Mouse (Mus musculus): Measurements from ENCODE around the gene Cyp26c1. TPM values are rescaled to one million over a fixed set of nuclear protein-coding genes. Genes with fewer than 3 reads are reported as not detected.

Cyp26c1 gene
- polyA plus RNA-seq, 1 experiment from 2014 or later, result 2.0 TPM

GRCm38 (mm10) chr19:37686941-37687850, 1.8 kb downstream of the Cyp26c1 start:
- Histone ChIP-seq H3K4me3 (replicated peaks) (peak overlapping the region; percentile 21), H3K9me3 (replicated peaks) (no peaks in the 10 kb centered on the region), H3K27ac (replicated peaks) (no peak overlapping the region), H3K9ac (no peak overlapping the region), H3K4me2 (replicated peaks) (peak overlapping the region; percentile 31; the same call in 1 of the 2 replicates), H3K36me3 (no peaks in the 10 kb centered on the region), H3K27me3 (peaks cover 95% of the 10 kb centered on the region), H3K4me1 (peaks cover 29% of the 10 kb centered on the region)
- 4% methylated on average over 62 of the region's 62 CpGs for WGBS
- ATAC-seq (ENCODE audit: insufficient number of reproducible peaks, low FRiP score, low TSS enrichment, low read depth), result 0 out of 2 replicates have a peak, but pooled peaks have one; percentile 21

GRCm38 (mm10) chr19:37689478-37689877, 4.1 kb downstream of the Cyp26c1 start:
- Histone ChIP-seq H3K4me2 (replicated peaks) (no peak overlapping the region), H3K9me3 (replicated peaks) (no peaks in the 10 kb centered on the region), H3K27ac (replicated peaks) (no peak overlapping the region), H3K36me3 (no peaks in the 10 kb centered on the region), H3K27me3 (peaks cover 100% of the 10 kb centered on the region), H3K4me1 (peaks cover 33% of the 10 kb centered on the region), H3K9ac (no peak overlapping the region), H3K4me3 (replicated peaks) (no peak overlapping the region)
- 37% methylated on average over 5 of the region's 5 CpGs for WGBS
- ATAC-seq (ENCODE audit: insufficient number of reproducible peaks, low FRiP score, low TSS enrichment, low read depth), result no peak

GRCm38 (mm10) chr19:37690716-37691115, 5.3 kb downstream of the Cyp26c1 start:
- Histone ChIP-seq H3K27ac (replicated peaks) (no peak overlapping the region), H3K36me3 (no peaks in the 10 kb centered on the region), H3K27me3 (peaks cover 100% of the 10 kb centered on the region), H3K4me1 (peaks cover 30% of the 10 kb centered on the region), H3K9me3 (replicated peaks) (no peaks in the 10 kb centered on the region), H3K4me2 (replicated peaks) (peak overlapping the region; percentile 31), H3K9ac (no peak overlapping the region), H3K4me3 (replicated peaks) (peak overlapping the region; percentile 8; the same call in 1 of the 2 replicates)
- ATAC-seq (ENCODE audit: insufficient number of reproducible peaks, low FRiP score, low TSS enrichment, low read depth), result no peak
- WGBS, result 7% methylated on average over 29 of the region's 29 CpGs

GRCm38 (mm10) chr19:37692879-37693278, 7.5 kb downstream of the Cyp26c1 start:
- Histone ChIP-seq H3K9ac (no peak overlapping the region), H3K27me3 (peaks cover 100% of the 10 kb centered on the region), H3K9me3 (replicated peaks) (no peaks in the 10 kb centered on the region), H3K4me2 (replicated peaks) (peak overlapping the region; percentile 57), H3K36me3 (no peaks in the 10 kb centered on the region), H3K27ac (replicated peaks) (no peak overlapping the region), H3K4me1 (peaks cover 35% of the 10 kb centered on the region), H3K4me3 (replicated peaks) (peak overlapping the region; percentile 35)
- ATAC-seq (ENCODE audit: insufficient number of reproducible peaks, low FRiP score, low TSS enrichment, low read depth), result no peak
- under 1% methylated on average over 40 of the region's 40 CpGs for WGBS

- Histone ChIP-seq H3K9ac (no peak overlapping the region), H3K9me3 (replicated peaks) (no peaks in the 10 kb centered on the region), H3K4me2 (replicated peaks) (no peak overlapping the region), H3K27ac (replicated peaks) (no peak overlapping the region), H3K4me3 (replicated peaks) (no peak overlapping the region), H3K27me3 (peaks cover 100% of the 10 kb centered on the region), H3K4me1 (peaks cover 49% of the 10 kb centered on the region), H3K36me3 (no peaks in the 10 kb centered on the region)
- WGBS, result 35% methylated on average over 13 of the region's 13 CpGs
- ATAC-seq (ENCODE audit: insufficient number of reproducible peaks, low FRiP score, low TSS enrichment, low read depth), result no peak
Measured at GRCm38 (mm10) chr19:37695146-37695545, 9.8 kb downstream of the Cyp26c1 start.

- Histone ChIP-seq H3K27ac (replicated peaks) (no peak overlapping the region), H3K4me1 (peaks cover 43% of the 10 kb centered on the region), H3K4me3 (replicated peaks) (peak overlapping the region; percentile 24), H3K9me3 (replicated peaks) (no peaks in the 10 kb centered on the region), H3K9ac (no peak overlapping the region), H3K36me3 (no peaks in the 10 kb centered on the region), H3K27me3 (peaks cover 100% of the 10 kb centered on the region), H3K4me2 (replicated peaks) (peak overlapping the region; percentile 59)
- WGBS, result 3% methylated on average over 42 of the region's 42 CpGs
- no peak for ATAC-seq (ENCODE audit: insufficient number of reproducible peaks, low FRiP score, low TSS enrichment, low read depth)
Measured at GRCm38 (mm10) chr19:37695762-37696602, 10.6 kb downstream of the Cyp26c1 start.

- no peaks in the 10 kb centered on the region for H3K9me3 ChIP-seq (replicated peaks)
- H3K4me3 ChIP-seq (replicated peaks), result peak overlapping the region; percentile 41
- peak overlapping the region; percentile 59 for H3K4me2 ChIP-seq (replicated peaks)
- H3K36me3 ChIP-seq, result no peaks in the 10 kb centered on the region
- no peak overlapping the region for H3K9ac ChIP-seq
- H3K27me3 ChIP-seq, result peaks cover 98% of the 10 kb centered on the region
- H3K4me1 ChIP-seq, result peaks cover 43% of the 10 kb centered on the region
- H3K27ac ChIP-seq (replicated peaks), result no peak overlapping the region
- WGBS, result 2% methylated on average over 22 of the region's 22 CpGs
- ATAC-seq (ENCODE audit: insufficient number of reproducible peaks, low FRiP score, low TSS enrichment, low read depth), result no peak
Measured at GRCm38 (mm10) chr19:37696603-37697334, 11.4 kb downstream of the Cyp26c1 start.

GRCm38 (mm10) chr19:37697335-37697636, 11.9 kb downstream of the Cyp26c1 start:
- H3K9ac ChIP-seq, result no peak overlapping the region
- H3K27me3 ChIP-seq, result peaks cover 98% of the 10 kb centered on the region
- H3K4me1 ChIP-seq, result peaks cover 43% of the 10 kb centered on the region
- H3K4me2 ChIP-seq (replicated peaks), result peak overlapping the region; percentile 59
- WGBS, result 0% methylated on average over 18 of the region's 18 CpGs
- peak overlapping the region; percentile 41 for H3K4me3 ChIP-seq (replicated peaks)
- no peaks in the 10 kb centered on the region for H3K9me3 ChIP-seq (replicated peaks)
- no peak for ATAC-seq (ENCODE audit: insufficient number of reproducible peaks, low FRiP score, low TSS enrichment, low read depth)
- no peaks in the 10 kb centered on the region for H3K36me3 ChIP-seq
- H3K27ac ChIP-seq (replicated peaks), result no peak overlapping the region

- peak within 1 kb of the TSS; percentile 59 for H3K4me2 ChIP-seq (replicated peaks)
- peaks cover 40% of the 10 kb centered on the region for H3K4me1 ChIP-seq
- no peak for ATAC-seq (ENCODE audit: insufficient number of reproducible peaks, low FRiP score, low TSS enrichment, low read depth)
- no peaks in the 10 kb centered on the region for H3K9me3 ChIP-seq (replicated peaks)
- H3K9ac ChIP-seq, result no peak within 1 kb of the TSS
- H3K27me3 ChIP-seq, result peaks cover 97% of the 10 kb centered on the region
- H3K27ac ChIP-seq (replicated peaks), result no peak within 1 kb of the TSS
- H3K4me3 ChIP-seq (replicated peaks), result peak within 1 kb of the TSS; percentile 41
- WGBS, result under 1% methylated on average over 51 of the region's 51 CpGs
- no peaks in the 10 kb centered on the region for H3K36me3 ChIP-seq
Measured at GRCm38 (mm10) chr19:37697651-37698272, 12.4 kb downstream of the Cyp26c1 start, which contains the start of gene Cyp26a1. Gene Cyp26a1 (plus strand): TSS chr19:37697798.

- no peak for ATAC-seq (ENCODE audit: insufficient number of reproducible peaks, low FRiP score, low TSS enrichment, low read depth)
- Histone ChIP-seq H3K9me3 (replicated peaks) (no peaks in the 10 kb centered on the region), H3K27ac (replicated peaks) (no peak overlapping the region), H3K36me3 (no peaks in the 10 kb centered on the region), H3K4me3 (replicated peaks) (peak overlapping the region; percentile 41), H3K4me1 (peaks cover 36% of the 10 kb centered on the region), H3K9ac (no peak overlapping the region), H3K4me2 (replicated peaks) (peak overlapping the region; percentile 59), H3K27me3 (peaks cover 97% of the 10 kb centered on the region)
- WGBS, result under 1% methylated on average over 62 of the region's 63 CpGs
Measured at GRCm38 (mm10) chr19:37698273-37699160, 13.1 kb downstream of the Cyp26c1 start.

All from embryonic facial prominence, embryonic 15.5 days (tissue).